Mouse (Mus musculus): ENCODE measurements around the gene Sf3a1. TPM values are rescaled to one million over a fixed set of nuclear protein-coding genes. Genes with fewer than 3 reads are reported as not detected.

Gene Sf3a1
- polyA plus RNA-seq, 1 experiment from 2014 or later, result 16.5 TPM

DNA sequence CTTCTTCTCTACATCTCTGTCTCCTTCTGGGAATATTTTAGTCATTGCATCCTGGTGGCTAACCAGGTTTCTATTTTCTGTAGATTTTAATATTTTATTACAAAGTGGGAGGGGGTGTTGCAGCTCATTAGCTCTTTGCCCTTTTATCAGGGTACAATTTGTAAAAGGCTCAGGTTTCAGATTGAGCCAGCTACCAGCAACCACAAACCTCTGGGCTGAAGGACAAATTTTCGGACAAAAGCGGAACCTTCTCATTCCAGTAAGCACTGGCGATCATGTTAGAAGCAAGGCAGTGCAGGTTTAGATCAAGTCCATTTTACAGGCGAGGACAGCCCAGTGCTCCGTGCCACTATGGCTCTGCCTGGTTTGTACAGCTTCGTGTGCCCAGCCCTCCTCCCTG is 25.8 kb upstream of the Sf3a1 start:
- no peaks in the 10 kb centered on the region for H3K9me3 ChIP-seq (ENCODE audit: control insufficient read depth)
- H3K4me2 ChIP-seq (replicated peaks; ENCODE audit: low read depth), result peak overlapping the region; percentile 71; the same call in 1 of the 2 replicates
- no peak for TF ChIP-seq CTCF (IDR thresholded peaks at IDR 0.05; ENCODE audit: low read depth)
- ATAC-seq, result no peak
- H3K4me1 ChIP-seq (replicated peaks; ENCODE audit: control insufficient read depth, insufficient read depth, low read length), result peaks cover 6% of the 10 kb centered on the region; the same call in 1 of the 2 replicates
- H3K4me3 ChIP-seq (ENCODE audit: low read depth, low read length), result no peak overlapping the region
- peaks cover 20% of the 10 kb centered on the region for H3K36me3 ChIP-seq (ENCODE audit: control insufficient read depth, insufficient read depth)
- no peak overlapping the region for H3K27ac ChIP-seq (ENCODE audit: low read depth, low read length)
- no peak overlapping the region for H3K9ac ChIP-seq (ENCODE audit: low read depth, low read length)
- H3K27me3 ChIP-seq (replicated peaks; ENCODE audit: control insufficient read depth, insufficient read depth, low read length), result no peaks in the 10 kb centered on the region
- 56% methylated on average over 6 of the region's 6 CpGs for WGBS

DNA sequence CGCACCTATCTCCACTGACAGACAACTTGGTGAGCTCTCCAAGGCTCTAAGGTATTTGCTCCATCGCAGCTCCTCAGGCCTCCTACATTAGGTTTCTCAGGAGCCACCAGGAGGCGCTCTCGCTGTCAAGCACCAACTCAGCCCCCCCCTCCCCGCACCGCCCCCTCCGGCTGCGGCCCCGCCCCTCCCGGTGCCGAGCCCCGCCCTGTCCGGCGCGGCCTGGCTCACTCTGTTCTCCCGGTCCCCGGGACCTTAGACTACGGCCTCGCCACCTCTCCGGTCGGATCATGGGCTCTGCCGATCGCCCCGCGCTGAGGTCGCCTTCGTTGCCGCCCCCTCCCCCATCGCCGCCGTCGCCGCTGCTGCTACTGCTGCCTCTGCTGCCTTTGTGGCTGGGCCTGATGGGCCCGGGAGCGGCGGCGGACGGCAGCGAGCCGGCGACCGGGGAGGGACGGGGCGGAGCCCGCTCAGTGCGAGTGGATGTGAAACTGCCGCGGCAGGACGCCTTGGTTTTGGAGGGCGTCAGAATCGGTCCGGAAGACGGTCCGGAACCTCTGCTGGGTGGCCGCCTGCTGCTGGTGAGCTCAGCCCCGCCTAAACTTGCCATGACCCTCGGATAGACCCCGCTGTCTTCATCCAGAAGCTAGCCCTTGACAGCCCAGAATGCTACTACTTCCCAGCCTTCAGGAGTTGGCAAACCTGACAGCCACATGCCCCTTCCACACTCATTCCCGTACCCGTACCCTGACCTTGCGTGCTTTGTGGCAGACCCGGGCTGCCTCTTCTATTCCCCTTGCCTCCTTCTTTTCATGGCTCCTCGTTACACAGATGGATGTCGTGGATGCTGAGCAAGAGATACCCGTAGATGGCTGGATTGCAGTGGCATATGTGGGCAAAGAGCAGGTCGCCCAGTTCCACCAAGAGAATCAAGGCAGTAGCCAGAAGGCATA is 24.9 kb upstream of the Sf3a1 start, which contains the start of gene Rnf215:
Gene Rnf215, plus strand, starts transcription at position 217 of the 950 bp plus-strand sequence.
- TF ChIP-seq CTCF (IDR thresholded peaks at IDR 0.05; ENCODE audit: low read depth), result peak; percentile 75
- Histone ChIP-seq H3K36me3 (ENCODE audit: control insufficient read depth, insufficient read depth) (peaks cover 28% of the 10 kb centered on the region), H3K9ac (ENCODE audit: low read depth, low read length) (peak within 1 kb of the TSS; percentile 91), H3K4me1 (replicated peaks; ENCODE audit: control insufficient read depth, insufficient read depth, low read length) (peaks cover 6% of the 10 kb centered on the region; the same call in 1 of the 2 replicates), H3K4me2 (replicated peaks; ENCODE audit: low read depth) (peak within 1 kb of the TSS; percentile 71), H3K9me3 (ENCODE audit: control insufficient read depth) (no peaks in the 10 kb centered on the region), H3K27me3 (replicated peaks; ENCODE audit: control insufficient read depth, insufficient read depth, low read length) (no peaks in the 10 kb centered on the region), H3K27ac (ENCODE audit: low read depth, low read length) (peak within 1 kb of the TSS; percentile 87), H3K4me3 (ENCODE audit: low read depth, low read length) (peak within 1 kb of the TSS; percentile 88)
- peak; percentile 91 for ATAC-seq
- 2% methylated on average over 61 of the region's 66 CpGs for WGBS

DNA sequence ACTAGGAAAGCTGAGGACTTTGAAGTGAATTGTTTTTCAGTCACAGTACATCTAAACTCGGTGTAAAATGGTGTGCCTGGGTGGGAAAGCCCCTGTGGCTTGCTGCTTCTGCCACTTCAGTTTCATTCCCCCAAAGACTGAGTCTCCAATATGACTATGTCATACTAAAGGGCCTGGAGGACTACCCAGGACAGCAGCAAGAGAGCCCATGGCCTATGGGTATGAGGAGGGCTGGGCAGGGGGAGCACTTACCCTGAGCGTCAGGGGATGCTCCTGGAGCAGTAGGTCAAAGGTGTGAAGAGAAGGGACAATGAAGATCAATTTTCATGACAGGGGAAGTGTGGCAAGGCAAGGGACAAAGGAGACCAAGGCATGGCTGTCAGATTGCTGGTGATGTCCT is 21.2 kb upstream of the Sf3a1 start:
- Histone ChIP-seq H3K36me3 (ENCODE audit: control insufficient read depth, insufficient read depth) (peaks cover 64% of the 10 kb centered on the region), H3K9me3 (ENCODE audit: control insufficient read depth) (no peaks in the 10 kb centered on the region), H3K4me2 (replicated peaks; ENCODE audit: low read depth) (no peak overlapping the region), H3K27me3 (replicated peaks; ENCODE audit: control insufficient read depth, insufficient read depth, low read length) (no peaks in the 10 kb centered on the region), H3K27ac (ENCODE audit: low read depth, low read length) (no peak overlapping the region), H3K9ac (ENCODE audit: low read depth, low read length) (no peak overlapping the region), H3K4me1 (replicated peaks; ENCODE audit: control insufficient read depth, insufficient read depth, low read length) (peaks cover 6% of the 10 kb centered on the region; the same call in 1 of the 2 replicates), H3K4me3 (ENCODE audit: low read depth, low read length) (no peak overlapping the region)
- no peak for ATAC-seq
- TF ChIP-seq CTCF (IDR thresholded peaks at IDR 0.05; ENCODE audit: low read depth), result no peak
- 83% methylated on average over 2 of the region's 2 CpGs for WGBS

- no peaks in the 10 kb centered on the region for H3K9me3 ChIP-seq (ENCODE audit: control insufficient read depth)
- no peak for TF ChIP-seq CTCF (IDR thresholded peaks at IDR 0.05; ENCODE audit: low read depth)
- no peaks in the 10 kb centered on the region for H3K4me1 ChIP-seq (replicated peaks; ENCODE audit: control insufficient read depth, insufficient read depth, low read length)
- no peak overlapping the region for H3K27ac ChIP-seq (ENCODE audit: low read depth, low read length)
- no peak overlapping the region for H3K9ac ChIP-seq (ENCODE audit: low read depth, low read length)
- no peak overlapping the region for H3K4me2 ChIP-seq (replicated peaks; ENCODE audit: low read depth)
- H3K4me3 ChIP-seq (ENCODE audit: low read depth, low read length), result no peak overlapping the region
- H3K36me3 ChIP-seq (ENCODE audit: control insufficient read depth, insufficient read depth), result peaks cover 67% of the 10 kb centered on the region
- ATAC-seq, result no peak
- no peaks in the 10 kb centered on the region for H3K27me3 ChIP-seq (replicated peaks; ENCODE audit: control insufficient read depth, insufficient read depth, low read length)
Observed at GRCm38 (mm10) chr11:4141505-4141904, 18.6 kb upstream of the Sf3a1 start.

- H3K4me3 ChIP-seq (ENCODE audit: low read depth, low read length), result no peak overlapping the region
- peaks cover 67% of the 10 kb centered on the region for H3K36me3 ChIP-seq (ENCODE audit: control insufficient read depth, insufficient read depth)
- H3K9me3 ChIP-seq (ENCODE audit: control insufficient read depth), result no peaks in the 10 kb centered on the region
- no peak for TF ChIP-seq CTCF (IDR thresholded peaks at IDR 0.05; ENCODE audit: low read depth)
- H3K9ac ChIP-seq (ENCODE audit: low read depth, low read length), result no peak overlapping the region
- ATAC-seq, result no peak
- H3K27me3 ChIP-seq (replicated peaks; ENCODE audit: control insufficient read depth, insufficient read depth, low read length), result no peaks in the 10 kb centered on the region
- H3K4me2 ChIP-seq (replicated peaks; ENCODE audit: low read depth), result no peak overlapping the region
- H3K4me1 ChIP-seq (replicated peaks; ENCODE audit: control insufficient read depth, insufficient read depth, low read length), result no peaks in the 10 kb centered on the region
- WGBS, result 87% methylated on average over 4 of the region's 4 CpGs
- no peak overlapping the region for H3K27ac ChIP-seq (ENCODE audit: low read depth, low read length)
Observed at GRCm38 (mm10) chr11:4142352-4142751, 17.8 kb upstream of the Sf3a1 start.

DNA sequence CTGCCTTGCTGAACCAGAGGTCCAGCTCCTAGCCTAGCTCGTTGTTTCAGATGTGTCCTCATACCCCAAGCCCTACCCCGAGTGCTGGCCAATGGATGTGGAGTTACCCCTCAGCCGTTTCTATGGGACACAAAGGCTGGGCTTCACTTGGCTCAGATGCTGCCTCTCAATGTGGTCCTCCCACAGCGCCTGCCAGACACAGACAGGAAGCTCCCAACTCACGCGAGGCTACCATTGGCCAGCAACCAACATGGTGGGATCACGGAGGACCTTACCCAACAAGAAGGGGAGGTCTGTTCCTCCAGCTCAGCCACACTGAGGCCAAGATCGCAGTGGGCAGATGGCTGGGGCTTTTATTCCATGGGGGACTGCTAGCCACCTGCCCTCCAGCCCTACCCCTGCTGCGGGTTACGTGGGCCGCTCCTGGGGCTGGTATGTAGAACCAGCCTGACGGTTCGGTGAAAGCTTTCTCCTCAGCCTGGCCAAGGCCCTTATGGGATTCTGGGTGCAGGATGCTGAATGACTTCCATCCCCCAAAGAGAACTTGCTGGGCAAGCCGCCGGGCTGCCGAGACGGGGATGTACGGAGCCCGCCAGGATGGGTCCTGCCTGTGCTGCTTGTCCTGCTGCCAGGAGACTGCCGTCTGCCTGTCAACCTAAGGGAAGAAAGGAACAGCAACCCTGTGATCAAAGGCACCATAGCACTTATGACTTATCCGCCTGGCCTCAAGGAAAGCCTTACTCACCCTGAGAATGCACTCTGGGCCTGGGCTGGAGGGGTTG is 16.7 kb upstream of the Sf3a1 start:
- no peak for ATAC-seq
- 92% methylated on average over 21 of the region's 21 CpGs for WGBS
- Histone ChIP-seq H3K9me3 (ENCODE audit: control insufficient read depth) (no peaks in the 10 kb centered on the region), H3K36me3 (ENCODE audit: control insufficient read depth, insufficient read depth) (peaks cover 57% of the 10 kb centered on the region), H3K27me3 (replicated peaks; ENCODE audit: control insufficient read depth, insufficient read depth, low read length) (no peaks in the 10 kb centered on the region), H3K27ac (ENCODE audit: low read depth, low read length) (no peak overlapping the region), H3K4me3 (ENCODE audit: low read depth, low read length) (no peak overlapping the region), H3K4me1 (replicated peaks; ENCODE audit: control insufficient read depth, insufficient read depth, low read length) (no peaks in the 10 kb centered on the region), H3K4me2 (replicated peaks; ENCODE audit: low read depth) (no peak overlapping the region), H3K9ac (ENCODE audit: low read depth, low read length) (no peak overlapping the region)
- no peak for TF ChIP-seq CTCF (IDR thresholded peaks at IDR 0.05; ENCODE audit: low read depth)
